Mouse (Mus musculus) embryonic stem cell, embryonic (primary cell): ENCODE data around the gene Astn2.

Experiments
- CTCF ChIA-PET, 4 experiments: fragments of 300-600 bp in 2 of 4; fragments of 350-600 bp in 2 of 4; sonication (Branson Sonifier 250); formaldehyde crosslinking; loops; one replicate each; lab custom pipeline; 2022; ENCODE audit warnings: inconsistent platforms in 2 of 4; lab: Charles Lee
- POLR2A ChIA-PET, 4 experiments: fragments of 300-600 bp in 2 of 4; fragments of 350-600 bp in 2 of 4; sonication (Branson Sonifier 250); formaldehyde crosslinking; loops; one replicate each; lab custom pipeline; 2022; ENCODE audit warnings: antibody characterized with exemption in 4 of 4, inconsistent platforms in 1 of 4; lab: Charles Lee

Astn2 gene

GRCm38 (mm10) chr4:66330600-66331285 lies 73.7 kb downstream of the Astn2 start:
- ChIA-PET CTCF (no interaction called here), POLR2A (no interaction called here)

GRCm38 (mm10) chr4:66321051-66321450 lies 83.4 kb downstream of the Astn2 start:
- CTCF ChIA-PET, result no interaction called here
- POLR2A ChIA-PET, result no interaction called here

- CTCF ChIA-PET, result no interaction called here
- POLR2A ChIA-PET, result no interaction called here
Observed at GRCm38 (mm10) chr4:66314806-66315484, 89.5 kb downstream of the Astn2 start.

- ChIA-PET CTCF (no interaction called here), POLR2A (no interaction called here)
Observed at GRCm38 (mm10) chr4:66312733-66313132, 91.7 kb downstream of the Astn2 start.

- POLR2A ChIA-PET, result no interaction called here
- CTCF ChIA-PET, result no interaction called here
Observed at GRCm38 (mm10) chr4:66310315-66311020, 93.9 kb downstream of the Astn2 start.

- CTCF ChIA-PET, result no interaction called here
- POLR2A ChIA-PET, result no interaction called here
Observed at GRCm38 (mm10) chr4:66306377-66306776, 98.0 kb downstream of the Astn2 start.

- CTCF ChIA-PET, result interaction anchor here in 1 of 4 experiments (0.5 kb wide), 1 partner anchor 1181 kb away, joined by 3 read pairs; no protein-coding TSS in a partner anchor
- POLR2A ChIA-PET, result no interaction called here
Observed at GRCm38 (mm10) chr4:66302686-66303310, 101.6 kb downstream of the Astn2 start.

GRCm38 (mm10) chr4:66285034-66285433 lies 119.4 kb downstream of the Astn2 start:
- ChIA-PET POLR2A (no interaction called here), CTCF (no interaction called here)

- CTCF ChIA-PET, result no interaction called here
- POLR2A ChIA-PET, result interaction anchor here in 1 of 4 experiments (0.5 kb wide), 1 partner anchor 22 kb away, joined by 3 read pairs; no protein-coding TSS in a partner anchor
Observed at GRCm38 (mm10) chr4:66276096-66276495, 128.3 kb downstream of the Astn2 start.

- POLR2A ChIA-PET, result no interaction called here
- CTCF ChIA-PET, result no interaction called here
Observed at GRCm38 (mm10) chr4:66271550-66272117, 132.8 kb downstream of the Astn2 start.

- ChIA-PET CTCF (no interaction called here), POLR2A (no interaction called here)
Observed at GRCm38 (mm10) chr4:66264031-66264430, 140.4 kb downstream of the Astn2 start.

- POLR2A ChIA-PET, result no interaction called here
- CTCF ChIA-PET, result no interaction called here
Observed at GRCm38 (mm10) chr4:66261276-66261675, 143.1 kb downstream of the Astn2 start.

- ChIA-PET CTCF (no interaction called here), POLR2A (no interaction called here)
Observed at GRCm38 (mm10) chr4:66258905-66259304, 145.5 kb downstream of the Astn2 start.

GRCm38 (mm10) chr4:66254695-66255492 lies 149.5 kb downstream of the Astn2 start:
- ChIA-PET CTCF (no interaction called here), POLR2A (interaction anchor here in 2 of 4 experiments (0.7 kb wide), 2 partner anchors 8 to 21 kb away, joined by 3 read pairs; no protein-coding TSS in a partner anchor)

- POLR2A ChIA-PET, result interaction anchor here in 1 of 4 experiments (0.6 kb wide), 1 partner anchor 265 kb away, joined by 3 read pairs; no protein-coding TSS in a partner anchor
- CTCF ChIA-PET, result no interaction called here
Observed at GRCm38 (mm10) chr4:66248521-66248920, 155.9 kb downstream of the Astn2 start.

- CTCF ChIA-PET, result no interaction called here
- POLR2A ChIA-PET, result interaction anchor here in 1 of 4 experiments (1.1 kb wide), 1 partner anchor 12 kb away, joined by 3 read pairs; no protein-coding TSS in a partner anchor
Observed at GRCm38 (mm10) chr4:66242683-66243082, 161.7 kb downstream of the Astn2 start.

- CTCF ChIA-PET, result no interaction called here
- POLR2A ChIA-PET, result no interaction called here
Observed at GRCm38 (mm10) chr4:66232799-66233198, 171.6 kb downstream of the Astn2 start.

- CTCF ChIA-PET, result no interaction called here
- POLR2A ChIA-PET, result no interaction called here
Observed at GRCm38 (mm10) chr4:66232350-66232749, 172.1 kb downstream of the Astn2 start.
